Mouse (Mus musculus) midbrain, embryonic 12.5 days (tissue): ENCODE data around the gene Trappc5. TPM values are rescaled to one million over a fixed set of nuclear protein-coding genes. Genes with fewer than 3 reads are reported as not detected.
A peak's percentile ranks its signal among the peaks of the same experiment; 100 is the strongest.

Experiments
- ATAC-seq: fragments of 200-750 bp; cut with Nextera tagmentation; 2 replicates; pipeline ENCODE4 v1.8.0; 2017; ENCODE audit warnings: low read depth, moderate TSS enrichment, moderate library complexity; ENCODE audit not compliant: low FRiP score
- H3K27ac ChIP-seq: fragments of 300-500 bp; sonication (generic); replicated peaks from 2 replicates; pipeline ENCODE4 v1.5.1; 2016; ENCODE audit warnings: mild to moderate bottlenecking
- H3K27me3 ChIP-seq: fragments of 300-500 bp; sonication (generic); 2 replicates; pipeline ENCODE4 v1.6.1; 2016; ENCODE audit warnings: mild to moderate bottlenecking
- H3K36me3 ChIP-seq: fragments of 300-500 bp; sonication (generic); 2 replicates; pipeline ENCODE4 v1.6.1; 2016
- H3K4me1 ChIP-seq: fragments of 300-500 bp; sonication (generic); 2 replicates; pipeline ENCODE4 v1.6.1; 2016
- H3K4me2 ChIP-seq: fragments of 300-500 bp; sonication (generic); replicated peaks from 2 replicates; pipeline ENCODE4 v1.6.1; 2016; ENCODE audit warnings: mild to moderate bottlenecking, moderate library complexity
- H3K4me3 ChIP-seq: fragments of 300-500 bp; sonication (generic); 2 replicates; pipeline ENCODE4 v1.5.1; 2016; ENCODE audit warnings: mild to moderate bottlenecking
- H3K9ac ChIP-seq: fragments of 300-500 bp; sonication (generic); replicated peaks from 2 replicates; pipeline ENCODE4 v1.6.1; 2016; ENCODE audit warnings: mild to moderate bottlenecking, moderate library complexity
- H3K9me3 ChIP-seq: fragments of 300-500 bp; sonication (generic); 2 replicates; pipeline ENCODE4 v1.6.1; 2016; ENCODE audit warnings: mild to moderate bottlenecking
- WGBS: fragments of 180-500 bp; shearing (Covaris S2); methylation state at CpG from one replicate; pipeline ENCODE4 v1.1.7; 2016; 5-methylcytosine and 5-hydroxymethylcytosine counted together
- polyA plus RNA-seq: library from polyadenylated mRNA; unstranded; fragments of >200 nt; fragmentation: Nextera tagmentation; extraction: Ambion mirVana; gene quantifications from 2 replicates; pipeline ENCODE4 v1.2.1, GENCODE M21; 2016

The Trappc5 gene
- polyA plus RNA-seq, 1 experiment from 2014 or later, result 46.6 TPM

- Histone ChIP-seq H3K4me2 (no peak overlapping the region), H3K9me3 (no peaks in the 10 kb centered on the region), H3K4me1 (no peaks in the 10 kb centered on the region), H3K36me3 (no peaks in the 10 kb centered on the region), H3K9ac (no peak overlapping the region), H3K4me3 (no peak overlapping the region), H3K27ac (no peak overlapping the region), H3K27me3 (no peaks in the 10 kb centered on the region)
- WGBS, result 86% methylated on average over 12 of the region's 12 CpGs
- no peak for ATAC-seq
These were observed 41.3 kb downstream of the Trappc5 start for GRCm38 (mm10) chr8:3717321-3717954.

GRCm38 (mm10) chr8:3718559-3718958 lies 42.5 kb downstream of the Trappc5 start:
- Histone ChIP-seq H3K27ac (no peak overlapping the region), H3K4me1 (no peaks in the 10 kb centered on the region), H3K9me3 (no peaks in the 10 kb centered on the region), H3K36me3 (no peaks in the 10 kb centered on the region), H3K9ac (no peak overlapping the region), H3K4me2 (no peak overlapping the region), H3K4me3 (no peak overlapping the region), H3K27me3 (no peaks in the 10 kb centered on the region)
- 20% methylated on average over 14 of the region's 14 CpGs for WGBS
- ATAC-seq, result peak; percentile 72; the same call in 1 of the 2 replicates

GRCm38 (mm10) chr8:3720551-3720950 lies 44.5 kb downstream of the Trappc5 start, which contains the start of gene Clec4g:
Clec4g (minus strand) TSS chr8:3720651.
- Histone ChIP-seq H3K9ac (no peak within 1 kb of the TSS), H3K4me3 (no peak within 1 kb of the TSS), H3K4me2 (no peak within 1 kb of the TSS), H3K27ac (no peak within 1 kb of the TSS), H3K36me3 (no peaks in the 10 kb centered on the region), H3K4me1 (no peaks in the 10 kb centered on the region), H3K9me3 (no peaks in the 10 kb centered on the region), H3K27me3 (no peaks in the 10 kb centered on the region)
- ATAC-seq, result no peak
- WGBS, result 82% methylated on average over 5 of the region's 5 CpGs

GRCm38 (mm10) chr8:3721041-3721440 lies 44.9 kb downstream of the Trappc5 start:
- Histone ChIP-seq H3K4me3 (no peak overlapping the region), H3K9ac (no peak overlapping the region), H3K4me1 (no peaks in the 10 kb centered on the region), H3K27me3 (no peaks in the 10 kb centered on the region), H3K9me3 (no peaks in the 10 kb centered on the region), H3K36me3 (no peaks in the 10 kb centered on the region), H3K27ac (no peak overlapping the region), H3K4me2 (no peak overlapping the region)
- ATAC-seq, result no peak
- 52% methylated on average over 1 of the region's 1 CpGs for WGBS

Other genes starting within 250 kb of the Trappc5 start
- gene Pex11g, start 208.6 kb upstream of the Trappc5 start, polyA plus RNA-seq, result 3.3 and 3.4 TPM in 2 replicates
- gene Tex45, start 205.4 kb upstream of the Trappc5 start, polyA plus RNA-seq, result 0.19 and 0.25 TPM in 2 replicates
- 82.8 and 89.5 TPM in 2 replicates for gene Zfp358, start 183.2 kb upstream of the Trappc5 start, polyA plus RNA-seq
- 74.9 and 79.3 TPM in 2 replicates for gene Mcoln1, start 175.8 kb upstream of the Trappc5 start, polyA plus RNA-seq
- gene Pnpla6, start 160.9 kb upstream of the Trappc5 start, polyA plus RNA-seq, result 30.5 and 35.0 TPM in 2 replicates
- gene C330021F23Rik, start 108.3 kb upstream of the Trappc5 start, polyA plus RNA-seq, result 2.8 and 3.2 TPM in 2 replicates
- gene Camsap3, start 89.0 kb upstream of the Trappc5 start, polyA plus RNA-seq, result 22.9 and 26.5 TPM in 2 replicates
- gene Xab2, start 55.0 kb upstream of the Trappc5 start, polyA plus RNA-seq, result 62.8 and 65.2 TPM in 2 replicates
- gene Pet100, start 54.8 kb upstream of the Trappc5 start, polyA plus RNA-seq, result 109 and 124 TPM in 2 replicates
- 0.14 TPM in 1 of 2 replicates, not detected in the other for gene Pcp2, start 50.8 kb upstream of the Trappc5 start, polyA plus RNA-seq
- 19.5 and 19.8 TPM in 2 replicates for gene Stxbp2, start 45.3 kb upstream of the Trappc5 start, polyA plus RNA-seq
- gene Retn, start 20.5 kb upstream of the Trappc5 start, polyA plus RNA-seq, result 0.54 TPM in 1 of 2 replicates, not detected in the other
- not detected in 2 replicates for gene Mcemp1, start 10.5 kb upstream of the Trappc5 start, polyA plus RNA-seq
- gene Fcor, start 3.9 kb upstream of the Trappc5 start, polyA plus RNA-seq, result 7.0 and 7.9 TPM in 2 replicates
- 0.40 and 0.42 TPM in 2 replicates for gene Fcer2a, start 17.9 kb downstream of the Trappc5 start, polyA plus RNA-seq
- not detected in 2 replicates for gene Clec4g, start 44.4 kb downstream of the Trappc5 start, polyA plus RNA-seq
- gene Cd209a, start 72.7 kb downstream of the Trappc5 start, polyA plus RNA-seq, result 0.20 TPM in 1 of 2 replicates, not detected in the other
- gene Cd209e, start 178.0 kb downstream of the Trappc5 start, polyA plus RNA-seq, result not detected in 2 replicates
- not detected in 2 replicates for gene Cd209d, start 202.3 kb downstream of the Trappc5 start, polyA plus RNA-seq